Mouse (Mus musculus): ENCODE results near the gene Mrvi1.

- TF ChIP-seq CTCF (conservative IDR thresholded peaks at IDR 0.05; ENCODE audit: low read length) (no peak), POU5F1 (IDR thresholded peaks at IDR 0.05; ENCODE audit: borderline replicate concordance, low read length) (no peak), NANOG (IDR thresholded peaks at IDR 0.05; ENCODE audit: borderline replicate concordance, low read length) (no peak)
These were observed 46.2 kb downstream of the Mrvi1 start for GRCm38 (mm10) chr7:110935815-110936762.

Data from E14TG2a.4 (cell line).